Mouse (Mus musculus): ENCODE data around the gene Tuba3b. TPM values are rescaled to one million over a fixed set of nuclear protein-coding genes. Genes with fewer than 3 reads are reported as not detected.
A peak's percentile ranks its signal among the peaks of the same experiment; 100 is the strongest.

The Tuba3b gene
- total RNA-seq, 2 experiments from 2014 or later: 0.30 to 0.41 TPM

- DNase-seq: peak in 1 of 2 experiments; percentile 8
These were observed 52.1 kb downstream of the Tuba3b start for GRCm38 (mm10) chr6:145667654-145668053.

DNA sequence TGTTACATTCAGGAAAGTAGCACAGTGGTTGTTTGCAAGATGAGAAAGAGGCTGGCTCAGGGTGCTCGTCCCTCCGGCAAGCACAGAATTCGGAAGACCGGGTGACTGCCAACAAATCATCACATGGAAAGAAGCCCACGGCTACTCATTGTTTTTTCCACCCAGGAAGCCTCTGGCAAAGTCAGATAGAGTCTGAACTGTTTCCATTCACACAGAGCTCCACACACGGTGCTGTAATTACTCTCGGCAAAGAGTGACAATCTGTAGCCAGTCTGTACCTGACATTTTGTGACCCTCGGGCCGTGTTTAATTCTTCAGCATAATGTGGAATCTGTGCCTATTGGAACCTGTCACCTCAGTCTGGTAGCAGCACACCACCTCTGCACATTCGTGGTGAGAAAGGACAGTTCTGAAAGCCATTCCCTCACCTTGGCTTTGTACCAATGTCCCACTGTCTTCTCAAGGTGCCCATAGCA is 54.1 kb downstream of the Tuba3b start:
- DNase-seq: no peak

Other genes starting within 250 kb of the Tuba3b start
- 1 to 10 TPM; 2.2 to 2.3 TPM for gene Lmntd1, start 1.4 kb upstream of the Tuba3b start, total RNA-seq (2021)
- 10 to 100 TPM; 48.4 to 55.5 TPM for gene Rassf8, start 131.0 kb downstream of the Tuba3b start, total RNA-seq (2021)
- gene Bhlhe41, start 249.8 kb downstream of the Tuba3b start, total RNA-seq (2021): 10 to 100 TPM; 11.4 to 15.8 TPM

All from heart, adult 18-20 months (tissue).